Mouse (Mus musculus) CD4-positive, CD25-positive, alpha-beta regulatory T cell, adult 4 months (primary cell): ENCODE data around the gene Spta1. TPM values are rescaled to one million over a fixed set of nuclear protein-coding genes. Genes with fewer than 3 reads are reported as not detected.

ENCODE experiments used
- ATAC-seq: one replicate; pipeline ENCODE4 v1.8.0; 2017
- polyA plus RNA-seq, 2 experiments: library from polyadenylated mRNA; unstranded; fragments of 100-300 nt; shearing (Covaris generic); gene quantifications; one replicate each; pipeline ENCODE4 v1.2.1; 2017

The Spta1 gene
- polyA plus RNA-seq, result under 1 TPM in 1 of 2 experiments, not detected in 1; 0.06 TPM

- no peak for ATAC-seq
Observed at GRCm38 (mm10) chr1:174172605-174173004, at the start of gene Spta1. Spta1 (plus strand) TSS chr1:174172776.

- ATAC-seq, result no peak
Observed at GRCm38 (mm10) chr1:174131217-174131616, 41.4 kb upstream of the Spta1 start, which contains the start of gene Olfr424. Olfr424 (plus strand) TSS chr1:174131517.

- no peak for ATAC-seq
Observed at GRCm38 (mm10) chr1:174131999-174132398, 40.6 kb upstream of the Spta1 start.

- ATAC-seq, result no peak
Observed at GRCm38 (mm10) chr1:174141384-174141783, 31.2 kb upstream of the Spta1 start.

GRCm38 (mm10) chr1:174146696-174147095 is 25.9 kb upstream of the Spta1 start:
- ATAC-seq, result no peak

- ATAC-seq, result no peak
Observed at GRCm38 (mm10) chr1:174149289-174149688, 23.3 kb upstream of the Spta1 start.

GRCm38 (mm10) chr1:174155333-174155732 is 17.2 kb upstream of the Spta1 start, which contains the start of gene Olfr420:
Olfr420 (plus strand) TSS chr1:174155633.
- no peak for ATAC-seq

- ATAC-seq, result no peak
Observed at GRCm38 (mm10) chr1:174157622-174158021, 15.0 kb upstream of the Spta1 start.

GRCm38 (mm10) chr1:174158512-174158911 is 14.1 kb upstream of the Spta1 start:
- no peak for ATAC-seq

- no peak for ATAC-seq
Observed at GRCm38 (mm10) chr1:174159095-174159494, 13.5 kb upstream of the Spta1 start.

- ATAC-seq, result no peak
Observed at GRCm38 (mm10) chr1:174169024-174169423, 3.6 kb upstream of the Spta1 start.

GRCm38 (mm10) chr1:174170706-174171501 is 1.7 kb upstream of the Spta1 start:
- ATAC-seq, result no peak

- no peak for ATAC-seq
Observed at GRCm38 (mm10) chr1:174171537-174171936, 1.0 kb upstream of the Spta1 start.

GRCm38 (mm10) chr1:174204699-174205098 is 32.1 kb downstream of the Spta1 start:
- ATAC-seq, result no peak

- ATAC-seq, result no peak
Observed at GRCm38 (mm10) chr1:174212286-174212685, 39.7 kb downstream of the Spta1 start.

GRCm38 (mm10) chr1:174215270-174216038 is 42.9 kb downstream of the Spta1 start:
- no peak for ATAC-seq

GRCm38 (mm10) chr1:174216528-174217204 is 44.1 kb downstream of the Spta1 start:
- ATAC-seq, result no peak

GRCm38 (mm10) chr1:174239916-174240315 is 67.3 kb downstream of the Spta1 start:
- ATAC-seq, result no peak

GRCm38 (mm10) chr1:174244621-174245020 is 72.0 kb downstream of the Spta1 start:
- no peak for ATAC-seq

GRCm38 (mm10) chr1:174246080-174246479 is 73.5 kb downstream of the Spta1 start:
- no peak for ATAC-seq

GRCm38 (mm10) chr1:174247170-174247569 is 74.6 kb downstream of the Spta1 start:
- no peak for ATAC-seq

- no peak for ATAC-seq
Observed at GRCm38 (mm10) chr1:174250376-174250775, 77.8 kb downstream of the Spta1 start.

- no peak for ATAC-seq
Observed at GRCm38 (mm10) chr1:174251961-174252360, 79.4 kb downstream of the Spta1 start, which contains the start of gene Olfr419. Olfr419 (minus strand) TSS chr1:174252061.
